ENCODE assay signal across 8 mouse cellular contexts in the genomic region with DNA sequence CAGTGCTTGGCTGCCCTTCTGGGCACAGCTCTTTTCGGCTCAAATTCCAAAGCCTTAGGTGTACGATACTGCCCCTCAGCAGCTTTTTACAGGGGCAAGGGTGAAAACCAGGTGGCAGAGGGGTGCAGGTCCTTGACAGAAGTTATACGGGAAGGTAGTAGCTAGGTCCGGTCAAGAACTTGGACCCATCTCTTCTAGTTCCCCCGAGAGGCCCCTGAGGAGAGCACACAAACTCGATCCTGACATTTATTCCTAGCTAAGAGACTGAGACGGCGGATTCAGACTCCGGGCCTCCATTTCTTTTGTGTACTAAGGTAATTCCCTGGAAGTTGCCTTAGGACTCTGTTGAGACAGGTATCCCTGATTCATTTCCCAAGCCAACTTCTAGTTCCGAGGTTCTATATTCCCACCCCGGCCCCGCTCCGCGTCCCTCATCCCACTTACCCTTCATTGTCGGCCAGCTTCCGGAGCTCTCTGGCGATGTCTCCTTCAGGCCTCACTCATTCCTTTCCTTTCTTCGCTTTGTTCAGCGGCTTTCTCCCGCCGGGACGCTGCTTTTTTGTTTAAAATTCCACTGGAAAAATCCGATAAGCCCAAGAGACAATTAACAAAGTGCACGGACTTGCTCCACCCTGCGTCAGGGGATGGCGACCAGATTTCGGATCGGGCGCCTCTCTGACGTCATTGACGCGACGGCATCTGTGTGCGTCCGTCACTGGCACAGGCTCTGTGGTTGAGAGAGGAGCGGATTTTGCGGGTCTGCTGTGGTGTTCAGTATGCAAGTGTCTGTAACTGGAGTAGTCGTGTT. TPM values are rescaled to one million over a fixed set of nuclear protein-coding genes. Genes with fewer than 3 reads are reported as not detected.
DNase-seq lines count a peak whose midpoint lies in the region; ATAC-seq lines count a peak whose summit lies in the region.

A gene (minus strand): TSS at position 721 of the 808 bp plus-strand sequence.

- H3K4me3 ChIP-seq in hindbrain, embryonic 12.5 days = peak within 1 kb of the TSS; percentile 74

- peak; percentile 90 for DNase-seq in Muller cell, postnatal 12 days (ENCODE audit: inconsistent ontology term)
- peak; percentile 90 for DNase-seq in cerebellum, adult 9-11 months
- DNase-seq in frontal cortex, postnatal 10 days (ENCODE audit: low spot score in 2 of 2) = peak; percentile 85 to 94
- peak; percentile 94 to 95 for DNase-seq in layer of hippocampus, postnatal 14 days (ENCODE audit: low spot score in 2 of 2)
- peak; percentile 92 for DNase-seq in lung, postnatal 14 days
- DNase-seq in retina, adult 2 months (ENCODE audit: low read depth, low spot score) = peak; percentile 85
- peak; percentile 83 to 86 for DNase-seq in thymus, postnatal 36 days

- peaks cover 12% of the 10 kb centered on the region for H3K4me1 ChIP-seq in hindbrain, embryonic 12.5 days

- no peaks in the 10 kb centered on the region for H3K9me3 ChIP-seq in hindbrain, embryonic 12.5 days (replicated peaks)

- H3K27me3 ChIP-seq in hindbrain, embryonic 12.5 days = no peaks in the 10 kb centered on the region

- ATAC-seq in hindbrain, embryonic 12.5 days (ENCODE audit: low FRiP score) = peak; percentile 95

- peaks cover 27% of the 10 kb centered on the region for H3K36me3 ChIP-seq in hindbrain, embryonic 12.5 days

- peak within 1 kb of the TSS; percentile 67 for H3K27ac ChIP-seq in hindbrain, embryonic 12.5 days

- WGBS in hindbrain, embryonic 12.5 days = under 1% methylated on average over 38 of the region's 38 CpGs

- peak within 1 kb of the TSS; percentile 76 for H3K9ac ChIP-seq in hindbrain, embryonic 12.5 days

- H3K4me2 ChIP-seq in hindbrain, embryonic 12.5 days (replicated peaks) = peak within 1 kb of the TSS; percentile 94

RNA-seq across cellular contexts. Expression of the gene that starts here (rescaled TPM):
- polyA plus RNA-seq in hindbrain, embryonic 12.5 days (2016; fragmentation: Nextera tagmentation; extraction: Ambion mirVana) = 79.8 and 80.1 TPM in 2 replicates
- 10 to 100 TPM; 28.8 to 31.2 TPM for total RNA-seq in layer of hippocampus, postnatal 14 days (2021)

Comparison
In these comparisons a context has a peak if more than half of its experiments do, and no peak if none do; other contexts are left out.
1. Peak in every context shown above with its lines: DNase-seq, ATAC-seq, H3K4me3 ChIP-seq and H3K27ac ChIP-seq.